Mouse (Mus musculus): Measurements from ENCODE around the gene Tamm41. TPM values are rescaled to one million over a fixed set of nuclear protein-coding genes. Genes with fewer than 3 reads are reported as not detected.

The Tamm41 gene
- polyA plus RNA-seq, 1 experiment = 22.3 TPM

- no peak for DNase-seq (ENCODE audit: low read depth)
Observed at GRCm38 (mm10) chr6:115027485-115027992, 10.1 kb downstream of the Tamm41 start.

GRCm38 (mm10) chr6:115022876-115023275 lies 14.8 kb downstream of the Tamm41 start:
- peak; percentile 74 for DNase-seq (ENCODE audit: low read depth)

DNA sequence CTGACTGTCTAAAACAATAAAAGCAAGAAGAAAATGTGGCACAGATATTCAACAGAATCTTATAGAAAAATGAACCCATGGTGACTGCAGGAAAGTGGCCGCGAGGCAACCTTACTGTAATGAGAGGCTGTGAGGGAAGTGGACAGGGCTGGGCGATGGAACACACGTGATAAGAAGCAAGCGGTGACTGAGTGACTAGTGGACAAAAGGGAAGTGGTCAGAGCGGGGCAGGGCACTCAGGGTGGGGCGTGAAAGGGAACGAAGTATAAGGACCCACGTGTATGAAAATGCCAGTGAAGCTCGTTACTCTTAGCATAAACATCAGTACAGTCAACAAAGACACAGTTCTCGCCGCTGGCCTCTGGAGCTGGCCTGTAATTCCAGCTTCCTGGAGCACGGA lies 22.2 kb downstream of the Tamm41 start:
- no peak for DNase-seq (ENCODE audit: low read depth)

DNA sequence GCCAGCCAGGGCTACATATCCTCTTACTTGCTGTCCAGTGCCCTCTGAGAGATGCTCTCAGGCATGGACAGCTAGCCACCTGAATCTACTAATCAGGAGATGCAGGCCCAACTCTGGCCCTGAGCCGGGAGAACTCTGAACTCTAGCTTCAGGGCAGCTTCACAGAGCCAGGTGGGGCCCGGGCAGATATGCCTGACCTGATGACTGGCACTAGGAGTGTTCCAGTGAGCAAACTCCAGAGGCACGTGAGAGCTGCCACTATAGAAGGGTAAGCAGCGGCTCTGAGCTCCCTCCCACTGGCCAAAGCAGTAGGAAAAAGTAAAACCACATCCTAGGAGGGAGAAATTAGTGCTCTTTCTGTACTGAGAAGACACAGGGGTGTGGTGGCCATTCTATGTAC lies 24.1 kb downstream of the Tamm41 start:
- DNase-seq (ENCODE audit: low read depth) = no peak

GRCm38 (mm10) chr6:115011792-115012191 lies 25.9 kb downstream of the Tamm41 start:
- no peak for DNase-seq (ENCODE audit: low read depth)

DNA sequence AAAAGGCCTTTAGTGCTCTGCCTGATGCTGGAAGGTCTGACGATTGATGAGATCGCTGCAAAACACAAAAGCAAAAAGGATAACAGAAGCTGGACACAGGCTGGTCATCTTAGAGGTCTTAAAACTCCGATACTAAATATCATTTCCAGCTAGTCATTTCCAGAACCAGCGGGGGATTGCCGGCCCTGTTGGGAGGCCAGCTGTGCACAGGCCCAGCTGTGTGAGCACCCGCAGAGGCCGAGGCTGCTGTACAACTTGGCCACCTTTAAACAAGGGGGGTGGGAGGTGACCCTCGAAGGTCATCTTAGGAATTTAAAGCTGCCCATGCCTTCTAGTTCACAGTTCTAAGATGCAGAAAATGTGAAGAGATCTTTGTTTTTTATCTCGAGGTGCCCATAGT lies 26.9 kb downstream of the Tamm41 start:
- no peak for DNase-seq (ENCODE audit: low read depth)

DNA sequence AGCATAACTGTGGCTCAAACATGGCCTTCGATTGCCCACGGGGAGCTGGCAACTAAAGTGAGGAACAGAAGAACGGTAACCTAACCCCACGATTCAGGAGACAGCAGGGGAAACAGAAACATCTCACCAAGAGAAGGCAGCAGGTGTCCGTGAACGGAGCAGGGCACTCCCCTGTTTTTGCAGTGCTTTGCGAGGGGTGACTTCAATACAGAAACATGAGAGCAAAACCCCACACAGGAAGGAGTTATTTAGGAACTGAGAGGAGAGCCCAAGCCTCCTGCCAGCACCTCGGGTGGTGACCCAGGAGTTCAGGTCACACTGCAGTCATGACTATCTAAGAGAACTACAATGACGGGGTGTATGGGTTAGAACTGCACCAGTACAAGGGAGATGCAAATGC lies 27.4 kb downstream of the Tamm41 start:
- DNase-seq (ENCODE audit: low read depth) = no peak

- DNase-seq (ENCODE audit: low read depth) = no peak
Observed at GRCm38 (mm10) chr6:115007728-115008127, 29.9 kb downstream of the Tamm41 start.

GRCm38 (mm10) chr6:115006948-115007347 lies 30.7 kb downstream of the Tamm41 start:
- no peak for DNase-seq (ENCODE audit: low read depth)

DNA sequence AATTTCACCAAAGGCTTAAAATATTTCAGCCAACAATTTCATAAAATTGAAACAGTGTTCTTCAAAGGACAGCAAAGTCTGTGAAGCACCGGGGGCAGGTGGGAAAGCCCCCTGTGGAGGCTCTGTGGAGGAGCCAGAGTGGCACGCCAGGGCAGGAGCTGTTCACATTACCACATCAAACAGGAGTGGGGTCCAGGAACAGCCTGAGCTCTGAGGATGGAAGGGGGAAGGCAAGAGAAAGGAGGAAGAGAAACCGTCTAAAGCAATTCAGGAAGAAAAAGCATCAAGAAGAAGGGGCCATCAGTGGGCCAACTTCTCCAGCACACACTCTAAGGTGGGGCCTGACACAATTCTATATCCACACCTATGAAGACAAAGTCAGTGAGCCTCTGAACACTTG lies 31.6 kb downstream of the Tamm41 start:
- no peak for DNase-seq (ENCODE audit: low read depth)

GRCm38 (mm10) chr6:115005351-115005890 lies 32.3 kb downstream of the Tamm41 start:
- peak; percentile 89 for DNase-seq (ENCODE audit: low read depth)

DNA sequence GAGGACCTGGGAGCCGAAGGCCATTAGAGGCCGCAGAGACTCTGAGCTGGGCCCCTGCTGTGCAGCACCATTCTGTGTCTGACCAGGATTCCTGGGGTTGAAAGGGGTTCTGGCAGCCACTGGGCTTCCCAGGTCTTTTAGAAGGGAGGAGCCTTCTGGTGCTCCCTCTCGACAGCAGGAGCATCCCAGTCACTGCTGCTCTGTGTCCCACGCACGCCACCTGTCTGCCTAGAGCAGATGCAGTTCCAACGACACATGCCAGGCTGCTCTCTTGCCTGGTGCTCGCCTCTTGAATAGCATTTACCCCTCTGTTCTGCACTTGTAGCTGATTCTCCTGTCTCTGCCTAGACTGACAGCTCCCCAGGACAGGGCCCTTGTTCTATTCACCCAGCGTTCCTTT lies 33.0 kb downstream of the Tamm41 start:
- DNase-seq (ENCODE audit: low read depth) = no peak

GRCm38 (mm10) chr6:114998374-114999031 lies 39.2 kb downstream of the Tamm41 start:
- no peak for DNase-seq (ENCODE audit: low read depth)

DNA sequence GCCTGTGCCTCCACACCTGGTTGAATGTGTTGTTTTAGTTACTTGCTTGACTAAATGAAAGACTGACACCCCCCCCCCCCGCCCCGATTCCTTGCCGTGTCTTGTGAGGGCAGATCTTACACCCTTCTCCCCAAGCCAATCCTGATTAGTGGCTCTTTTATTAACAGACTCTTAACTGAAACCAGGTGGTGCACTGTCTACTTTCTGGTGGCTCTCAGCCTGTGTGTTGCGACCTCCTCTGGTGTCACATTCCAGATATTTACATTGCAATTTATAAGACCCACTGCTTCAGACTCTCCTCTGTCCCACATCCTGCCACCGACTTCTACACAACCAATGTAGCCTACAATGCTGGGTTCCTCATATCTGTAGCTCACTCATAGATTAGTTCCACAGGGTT lies 40.2 kb downstream of the Tamm41 start:
- no peak for DNase-seq (ENCODE audit: low read depth)

DNA sequence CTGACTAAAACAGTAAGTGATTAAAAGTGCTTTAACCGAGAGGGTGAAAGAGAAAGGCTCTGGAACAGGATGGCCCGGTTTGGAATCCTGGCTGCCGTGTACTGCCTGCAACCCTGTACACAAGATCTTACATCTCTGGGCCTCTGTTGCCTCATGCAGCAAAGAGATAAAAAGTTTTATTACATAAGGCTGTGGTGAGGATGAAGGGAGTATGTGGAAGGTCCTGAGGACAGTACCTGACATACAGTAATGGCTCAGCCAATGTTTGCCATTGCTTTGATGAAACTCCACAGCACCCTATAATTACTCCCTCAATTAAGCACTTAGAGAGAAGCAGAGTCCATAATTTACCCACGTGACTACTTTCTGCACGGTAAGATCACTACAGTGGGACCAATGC lies 40.8 kb downstream of the Tamm41 start:
- DNase-seq (ENCODE audit: low read depth) = no peak

DNA sequence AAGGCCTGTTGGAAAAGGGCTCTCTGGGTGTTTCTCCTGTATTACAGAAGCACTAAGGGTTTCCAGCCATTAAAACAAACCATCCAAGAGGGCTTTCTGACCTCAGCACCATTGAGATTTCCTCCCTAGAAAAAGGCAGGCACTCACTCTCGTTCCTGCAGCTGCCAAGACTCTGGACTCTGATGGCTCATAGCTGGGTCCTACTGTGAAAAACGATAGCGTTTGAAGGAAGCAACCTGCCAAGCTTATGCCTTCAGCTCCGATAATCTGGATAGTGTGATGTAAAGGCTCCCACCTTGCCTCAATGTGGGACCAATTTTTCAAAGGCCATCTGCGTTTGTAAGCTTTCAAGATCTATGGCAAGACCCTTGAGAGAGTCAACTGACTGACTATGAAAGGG lies 43.6 kb downstream of the Tamm41 start:
- DNase-seq (ENCODE audit: low read depth) = no peak

- DNase-seq (ENCODE audit: low read depth) = no peak
Observed at GRCm38 (mm10) chr6:114993659-114994058, 44.0 kb downstream of the Tamm41 start.

- DNase-seq (ENCODE audit: low read depth) = no peak
Observed at GRCm38 (mm10) chr6:114991909-114992308, 45.8 kb downstream of the Tamm41 start.

- DNase-seq (ENCODE audit: low read depth) = peak; percentile 92
Observed at GRCm38 (mm10) chr6:114988619-114988980, 49.1 kb downstream of the Tamm41 start.

- DNase-seq (ENCODE audit: low read depth) = peak; percentile 70
Observed at GRCm38 (mm10) chr6:114987966-114988618, 49.6 kb downstream of the Tamm41 start.

- no peak for DNase-seq (ENCODE audit: low read depth)
Observed at GRCm38 (mm10) chr6:114982671-114983070, 55.0 kb downstream of the Tamm41 start.

DNA sequence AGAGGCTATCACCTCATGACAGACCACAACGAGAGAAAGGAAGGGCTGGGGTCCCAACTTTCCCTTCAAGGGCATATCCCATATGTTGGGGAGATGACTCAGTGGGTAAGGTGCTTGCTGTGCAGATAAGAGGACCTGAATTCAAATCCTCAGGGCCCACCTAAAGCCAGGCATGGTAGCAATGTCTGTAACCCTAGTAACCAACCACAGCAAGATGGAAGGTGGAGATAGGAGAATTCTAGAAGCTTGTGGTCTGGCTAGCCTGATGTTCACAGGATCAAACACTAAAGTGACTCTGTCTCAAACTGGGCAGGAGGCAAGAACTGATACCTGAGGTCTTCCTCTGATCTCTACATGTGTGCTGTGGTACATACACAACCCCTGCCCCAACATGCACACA lies 58.0 kb downstream of the Tamm41 start:
- DNase-seq (ENCODE audit: low read depth) = no peak

DNA sequence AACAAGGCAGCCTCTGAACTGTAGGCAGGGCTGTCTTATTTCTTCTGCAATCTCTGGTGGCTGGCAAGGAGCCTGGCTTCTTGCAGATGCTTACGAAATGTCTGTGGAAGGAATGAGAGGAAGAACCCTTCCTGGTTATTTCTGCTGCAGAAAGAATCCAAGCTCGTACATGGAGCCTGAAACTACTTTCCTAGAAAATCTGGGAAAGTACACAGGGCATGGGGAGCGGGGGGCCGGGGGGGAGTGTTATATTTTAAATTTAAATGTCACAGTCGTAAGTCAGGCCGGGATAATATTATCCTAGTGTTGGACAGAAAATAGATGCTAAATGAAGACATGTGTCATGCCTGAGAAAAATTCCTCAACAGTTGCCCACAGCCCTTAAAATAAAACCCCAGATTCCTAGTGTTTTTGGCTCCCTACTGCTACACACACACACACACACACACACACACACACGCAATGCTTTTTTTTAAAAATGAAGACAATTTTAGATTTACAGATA lies 60.7 kb downstream of the Tamm41 start:
- DNase-seq (ENCODE audit: low read depth) = no peak
